Mouse (Mus musculus): Measurements from ENCODE around the gene Creb3. TPM values are rescaled to one million over a fixed set of nuclear protein-coding genes. Genes with fewer than 3 reads are reported as not detected.

Gene Creb3
- polyA plus RNA-seq, 1 experiment from 2014 or later: 114 TPM

- 73% methylated on average over 7 of the region's 7 CpGs for WGBS
- TF ChIP-seq CTCF (IDR thresholded peaks at IDR 0.05; ENCODE audit: low read depth): no peak
- Histone ChIP-seq H3K36me3 (ENCODE audit: control insufficient read depth, insufficient read depth) (no peaks in the 10 kb centered on the region), H3K4me3 (ENCODE audit: low read depth, low read length) (no peak overlapping the region), H3K4me1 (replicated peaks; ENCODE audit: control insufficient read depth, insufficient read depth, low read length) (no peaks in the 10 kb centered on the region), H3K27ac (ENCODE audit: low read depth, low read length) (no peak overlapping the region), H3K27me3 (replicated peaks; ENCODE audit: control insufficient read depth, insufficient read depth, low read length) (no peaks in the 10 kb centered on the region), H3K4me2 (replicated peaks; ENCODE audit: low read depth) (no peak overlapping the region), H3K9ac (ENCODE audit: low read depth, low read length) (no peak overlapping the region), H3K9me3 (ENCODE audit: control insufficient read depth) (no peaks in the 10 kb centered on the region)
- no peak for ATAC-seq
Measured at GRCm38 (mm10) chr4:43598650-43599380, 36.7 kb downstream of the Creb3 start.

GRCm38 (mm10) chr4:43600195-43600934 lies 38.2 kb downstream of the Creb3 start:
- Histone ChIP-seq H3K36me3 (ENCODE audit: control insufficient read depth, insufficient read depth) (no peaks in the 10 kb centered on the region), H3K27ac (ENCODE audit: low read depth, low read length) (no peak overlapping the region), H3K9me3 (ENCODE audit: control insufficient read depth) (no peaks in the 10 kb centered on the region), H3K9ac (ENCODE audit: low read depth, low read length) (no peak overlapping the region), H3K4me1 (replicated peaks; ENCODE audit: control insufficient read depth, insufficient read depth, low read length) (no peaks in the 10 kb centered on the region), H3K4me2 (replicated peaks; ENCODE audit: low read depth) (no peak overlapping the region), H3K4me3 (ENCODE audit: low read depth, low read length) (no peak overlapping the region), H3K27me3 (replicated peaks; ENCODE audit: control insufficient read depth, insufficient read depth, low read length) (no peaks in the 10 kb centered on the region)
- no peak for ATAC-seq
- TF ChIP-seq CTCF (IDR thresholded peaks at IDR 0.05; ENCODE audit: low read depth): no peak
- 77% methylated on average over 9 of the region's 9 CpGs for WGBS

- Histone ChIP-seq H3K27ac (ENCODE audit: low read depth, low read length) (no peak overlapping the region), H3K9ac (ENCODE audit: low read depth, low read length) (no peak overlapping the region), H3K4me1 (replicated peaks; ENCODE audit: control insufficient read depth, insufficient read depth, low read length) (no peaks in the 10 kb centered on the region), H3K4me3 (ENCODE audit: low read depth, low read length) (no peak overlapping the region), H3K36me3 (ENCODE audit: control insufficient read depth, insufficient read depth) (no peaks in the 10 kb centered on the region), H3K4me2 (replicated peaks; ENCODE audit: low read depth) (no peak overlapping the region), H3K27me3 (replicated peaks; ENCODE audit: control insufficient read depth, insufficient read depth, low read length) (no peaks in the 10 kb centered on the region), H3K9me3 (ENCODE audit: control insufficient read depth) (no peaks in the 10 kb centered on the region)
- TF ChIP-seq CTCF (IDR thresholded peaks at IDR 0.05; ENCODE audit: low read depth): no peak
- ATAC-seq: no peak
- 70% methylated on average over 3 of the region's 3 CpGs for WGBS
Measured at GRCm38 (mm10) chr4:43604099-43604498, 42.0 kb downstream of the Creb3 start.

- H3K27me3 ChIP-seq (replicated peaks; ENCODE audit: control insufficient read depth, insufficient read depth, low read length): no peaks in the 10 kb centered on the region
- no peak overlapping the region for H3K9ac ChIP-seq (ENCODE audit: low read depth, low read length)
- no peaks in the 10 kb centered on the region for H3K36me3 ChIP-seq (ENCODE audit: control insufficient read depth, insufficient read depth)
- TF ChIP-seq CTCF (IDR thresholded peaks at IDR 0.05; ENCODE audit: low read depth): no peak
- H3K9me3 ChIP-seq (ENCODE audit: control insufficient read depth): no peaks in the 10 kb centered on the region
- no peaks in the 10 kb centered on the region for H3K4me1 ChIP-seq (replicated peaks; ENCODE audit: control insufficient read depth, insufficient read depth, low read length)
- 51% methylated on average over 9 of the region's 9 CpGs for WGBS
- no peak overlapping the region for H3K4me2 ChIP-seq (replicated peaks; ENCODE audit: low read depth)
- no peak for ATAC-seq
- no peak overlapping the region for H3K27ac ChIP-seq (ENCODE audit: low read depth, low read length)
- no peak overlapping the region for H3K4me3 ChIP-seq (ENCODE audit: low read depth, low read length)
Measured at GRCm38 (mm10) chr4:43604751-43605685, 42.9 kb downstream of the Creb3 start.

GRCm38 (mm10) chr4:43612534-43612933 lies 50.4 kb downstream of the Creb3 start:
- Histone ChIP-seq H3K4me2 (replicated peaks; ENCODE audit: low read depth) (no peak overlapping the region), H3K4me3 (ENCODE audit: low read depth, low read length) (no peak overlapping the region), H3K27ac (ENCODE audit: low read depth, low read length) (no peak overlapping the region), H3K36me3 (ENCODE audit: control insufficient read depth, insufficient read depth) (no peaks in the 10 kb centered on the region), H3K27me3 (replicated peaks; ENCODE audit: control insufficient read depth, insufficient read depth, low read length) (no peaks in the 10 kb centered on the region), H3K9me3 (ENCODE audit: control insufficient read depth) (no peaks in the 10 kb centered on the region), H3K4me1 (replicated peaks; ENCODE audit: control insufficient read depth, insufficient read depth, low read length) (no peaks in the 10 kb centered on the region), H3K9ac (ENCODE audit: low read depth, low read length) (no peak overlapping the region)
- 57% methylated on average over 10 of the region's 10 CpGs for WGBS
- TF ChIP-seq CTCF (IDR thresholded peaks at IDR 0.05; ENCODE audit: low read depth): no peak
- no peak for ATAC-seq

All from intestine, postnatal 0 days (tissue).